ENCODE assay signal across 13 mouse cellular contexts in genomic region chr3:51702701-51703286, GRCm38 (mm10). TPM values are rescaled to one million over a fixed set of nuclear protein-coding genes. Genes with fewer than 3 reads are reported as not detected.
DNase-seq lines count a peak whose midpoint lies in the region; ATAC-seq lines count a peak whose summit lies in the region.
"Had no signal": no experiment of that assay in that cellular context is flagged by ENCODE, and none has a peak within 500 bp of the region (broad histone marks: within the 10 kb centered on the region; RNA-seq: fewer than 3 reads in every experiment).

No protein-coding gene starts in this region.

- no peak overlapping the region for H3K4me2 ChIP-seq in forebrain, embryonic 16.5 days (ENCODE audit: low read length)
- H3K4me2 ChIP-seq in midbrain, embryonic 13.5 days (replicated peaks): peak overlapping the region; percentile 53; the same call in 1 of the 2 replicates

- peaks cover 28% of the 10 kb centered on the region for H3K4me1 ChIP-seq in forebrain, embryonic 16.5 days (replicated peaks; ENCODE audit: control insufficient read depth, insufficient read depth, low read length)
- peaks cover 35% of the 10 kb centered on the region for H3K4me1 ChIP-seq in midbrain, embryonic 13.5 days (replicated peaks)

- ATAC-seq in forebrain, embryonic 16.5 days: no peak
- no peak for ATAC-seq in midbrain, embryonic 13.5 days

- H3K27ac ChIP-seq in forebrain, embryonic 16.5 days (ENCODE audit: low read length): peak overlapping the region; percentile 93
- H3K27ac ChIP-seq in midbrain, embryonic 13.5 days: peak overlapping the region; percentile 98

- no peak overlapping the region; the same call in 1 of the 2 replicates for H3K9ac ChIP-seq in forebrain, embryonic 16.5 days (replicated peaks; ENCODE audit: low read depth, low read length)
- H3K9ac ChIP-seq in midbrain, embryonic 13.5 days (replicated peaks): peak overlapping the region; percentile 65; the same call in 1 of the 2 replicates

- no peaks in the 10 kb centered on the region for H3K9me3 ChIP-seq in forebrain, embryonic 16.5 days (ENCODE audit: control insufficient read depth, low read length)
- no peaks in the 10 kb centered on the region; the same call in 1 of the 2 replicates for H3K9me3 ChIP-seq in midbrain, embryonic 13.5 days
- H3K9me3 ChIP-seq: lung, embryonic 15.5 days had no signal

- DNase-seq in brain, adult 2 months (ENCODE audit: low read depth, low spot score): peak; percentile 59
- DNase-seq in cerebellum, adult 9-11 months: peak; percentile 63
- DNase-seq in B cell, adult 2 months: no peak
- DNase-seq in urinary bladder, postnatal 25 days (ENCODE audit: low spot score): no peak
- DNase-seq in spleen, adult 12 weeks (ENCODE audit: low spot score): no peak
- no peak for DNase-seq in layer of hippocampus, adult 11-12 months (ENCODE audit: low spot score)
- DNase-seq: gastrocnemius, postnatal 36 days; thymus, adult 18-20 months had no signal

- H3K4me3 ChIP-seq in forebrain, embryonic 16.5 days (replicated peaks; ENCODE audit: low read length): no peak overlapping the region
- H3K4me3 ChIP-seq in midbrain, embryonic 13.5 days (replicated peaks): no peak overlapping the region
- H3K4me3 ChIP-seq: lung, embryonic 15.5 days; myocyte had no signal

- WGBS in forebrain, embryonic 16.5 days: 69% methylated on average over 8 of the region's 8 CpGs
- WGBS in midbrain, embryonic 13.5 days: 66% methylated on average over 8 of the region's 8 CpGs

- H3K27me3 ChIP-seq in forebrain, embryonic 16.5 days (replicated peaks; ENCODE audit: control insufficient read depth, insufficient read depth, low read length): no peaks in the 10 kb centered on the region
- no peaks in the 10 kb centered on the region for H3K27me3 ChIP-seq in midbrain, embryonic 13.5 days
- H3K27me3 ChIP-seq: lung, embryonic 15.5 days had no signal

- H3K36me3 ChIP-seq in forebrain, embryonic 16.5 days (ENCODE audit: control insufficient read depth, insufficient read depth): no peaks in the 10 kb centered on the region
- no peaks in the 10 kb centered on the region for H3K36me3 ChIP-seq in midbrain, embryonic 13.5 days
- H3K36me3 ChIP-seq: limb, embryonic 13.5 days; lung, embryonic 15.5 days had no signal

RNA-seq across cellular contexts. Expression of gene Mgst2, which starts 42.6 kb away (rescaled TPM):
- 0.27 and 0.56 TPM in 2 replicates for polyA plus RNA-seq in forebrain, embryonic 16.5 days (2015; fragmentation: Nextera tagmentation; extraction: Ambion mirVana)
- polyA plus RNA-seq in midbrain, embryonic 13.5 days (2015; fragmentation: Nextera tagmentation; extraction: Ambion mirVana): 0.44 and 1.1 TPM in 2 replicates

Comparison
In these comparisons a context has a peak if more than half of its experiments do, and no peak if none do; other contexts are left out.
1. DNase-seq: peak in brain, adult 2 months (single experiment) and cerebellum, adult 9-11 months (single experiment); none in B cell, adult 2 months (0 of 2), urinary bladder, postnatal 25 days (single experiment), spleen, adult 12 weeks (single experiment) and layer of hippocampus, adult 11-12 months (single experiment).